Mouse (Mus musculus): Measurements from ENCODE around the gene Rasip1.

DNA sequence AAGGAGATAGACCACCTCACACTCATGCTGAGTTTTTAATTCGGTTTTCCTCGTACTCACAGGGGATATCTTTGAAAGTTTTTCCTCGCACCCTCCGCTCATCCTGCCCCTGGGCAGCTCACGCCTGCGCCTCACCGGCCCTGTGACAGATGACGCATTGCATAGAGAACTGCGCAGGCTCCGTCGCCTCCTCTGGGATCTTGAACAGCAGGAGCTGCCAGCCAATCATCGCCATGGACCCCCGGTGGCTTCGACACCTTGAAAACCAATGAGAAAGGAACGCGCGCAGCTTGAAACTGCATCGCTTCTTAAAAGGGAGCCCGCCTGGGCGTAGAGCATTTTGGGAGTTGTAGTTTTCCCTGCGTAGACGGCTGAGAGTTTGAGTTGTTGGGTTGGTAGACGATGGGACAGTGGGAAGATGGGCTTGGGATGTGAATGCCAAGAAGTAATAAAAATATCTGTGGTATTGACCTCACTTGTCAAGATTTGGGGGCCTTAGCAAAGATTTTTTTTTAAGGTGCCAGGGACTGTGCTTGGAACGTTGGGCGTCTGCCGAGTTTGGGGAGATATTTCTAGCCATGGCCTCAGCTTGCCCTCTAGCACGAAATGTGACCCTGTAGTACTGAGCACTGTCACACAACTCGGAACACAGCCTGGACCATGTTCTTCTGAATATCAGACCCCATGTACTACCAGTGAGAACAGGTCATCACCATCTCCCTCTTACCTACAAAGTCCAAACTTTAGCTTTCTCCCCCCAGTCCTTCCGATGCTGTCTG is 11.5 kb downstream of the Rasip1 start:
- TF ChIP-seq MYOD1 (IDR thresholded peaks at IDR 0.05; ENCODE audit: control insufficient read depth, insufficient read length, low read depth), result no peak
- TF ChIP-seq CTCF (IDR thresholded peaks at IDR 0.05; ENCODE audit: control insufficient read depth, insufficient read depth, insufficient read length), result no peak
- no peak for TF ChIP-seq MAX (IDR thresholded peaks at IDR 0.05)
- TF ChIP-seq USF1 (IDR thresholded peaks at IDR 0.05; ENCODE audit: low read depth), result no peak
- no peak for TF ChIP-seq MYOG (IDR thresholded peaks at IDR 0.05; ENCODE audit: control insufficient read depth, extremely low read depth, insufficient read length)
- no peak for TF ChIP-seq CEBPB (IDR thresholded peaks at IDR 0.05; ENCODE audit: low read depth)
